Mouse (Mus musculus) ES-Bruce4 (cell line): ENCODE results near the gene Oaf. TPM values are rescaled to one million over a fixed set of nuclear protein-coding genes. Genes with fewer than 3 reads are reported as not detected.

Source experiments
- H3K27ac ChIP-seq: 2 replicates; pipeline ENCODE4 v1.5.1; 2012; ENCODE audit warnings: low read length, inconsistent platforms; ENCODE audit not compliant: insufficient read depth
- H3K27me3 ChIP-seq: 2 replicates; pipeline ENCODE4 v1.6.1; 2012; ENCODE audit warnings: mild to moderate bottlenecking, low read length, inconsistent platforms; ENCODE audit not compliant: control insufficient read depth, poor library complexity, insufficient read depth, severe bottlenecking
- H3K36me3 ChIP-seq: 2 replicates; pipeline ENCODE4 v1.6.1; 2012; ENCODE audit warnings: inconsistent platforms, mild to moderate bottlenecking, low read length, moderate library complexity; ENCODE audit not compliant: control insufficient read depth, poor library complexity, insufficient read depth, severe bottlenecking
- H3K4me1 ChIP-seq: one replicate; pipeline ENCODE4 v1.8.1; 2011; ENCODE audit warnings: low read length; ENCODE audit not compliant: control insufficient read depth, insufficient read depth
- H3K4me3 ChIP-seq: 2 replicates; pipeline ENCODE4 v1.5.1; 2011; ENCODE audit warnings: low read depth, mild to moderate bottlenecking, low read length
- H3K9ac ChIP-seq: 2 replicates; pipeline ENCODE4 v1.6.1; 2012; ENCODE audit warnings: low read depth, mild to moderate bottlenecking, inconsistent platforms; ENCODE audit not compliant: poor library complexity, severe bottlenecking
- H3K9me3 ChIP-seq: replicated peaks from 2 replicates; pipeline ENCODE4 v1.6.1; 2012; ENCODE audit warnings: mild to moderate bottlenecking, low read length, inconsistent platforms; ENCODE audit not compliant: control insufficient read depth, poor library complexity, insufficient read depth, severe bottlenecking
- CTCF ChIP-seq: IDR thresholded peaks from one replicate; pipeline ENCODE4 v1.8.1; 2011; ENCODE audit warnings: low read depth, low read length
- EP300 ChIP-seq: IDR thresholded peaks from 2 replicates; pipeline ENCODE4 v1.6.1; 2011; ENCODE audit warnings: low read depth, low read length; ENCODE audit not compliant: insufficient read depth
- POLR2A ChIP-seq: IDR thresholded peaks from one replicate; pipeline ENCODE4 v1.8.1; 2011; ENCODE audit warnings: low read length; ENCODE audit not compliant: insufficient read depth
- polyA plus RNA-seq: library from polyadenylated mRNA; stranded (reverse); fragments of >200 nt; gene quantifications from 2 replicates; pipeline ENCODE4 v1.2.4, GENCODE M21; 2011; ENCODE audit warnings: low read depth; ENCODE audit not compliant: missing spikeins, insufficient read depth, insufficient read length

The Oaf gene
- polyA plus RNA-seq, 1 experiment: 3.7 TPM

DNA sequence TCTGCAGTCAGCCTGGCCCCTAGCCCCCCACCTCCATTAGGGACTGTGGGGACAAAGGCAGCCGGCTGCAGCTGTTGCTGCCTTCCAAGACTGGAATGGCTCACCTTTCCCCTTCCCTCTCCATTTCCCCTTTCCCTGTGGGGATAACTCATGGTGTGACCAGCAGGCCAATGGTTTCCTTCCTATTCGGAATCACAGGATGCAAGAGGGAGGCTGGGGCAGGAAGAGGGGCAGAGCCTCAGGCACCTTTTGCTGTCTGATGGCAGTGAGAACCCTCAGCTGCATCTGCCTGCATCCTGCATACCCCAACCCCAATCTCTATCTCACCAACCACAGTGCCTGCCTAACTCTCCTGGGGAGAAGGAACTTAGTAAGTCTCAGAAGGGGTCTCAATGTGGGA lies 14.2 kb downstream of the Oaf start:
- Histone ChIP-seq H3K9ac (no peak overlapping the region), H3K27me3 (no peaks in the 10 kb centered on the region), H3K27ac (no peak overlapping the region), H3K4me1 (no peaks in the 10 kb centered on the region), H3K4me3 (no peak overlapping the region), H3K36me3 (no peaks in the 10 kb centered on the region), H3K9me3 (no peaks in the 10 kb centered on the region)
- TF ChIP-seq CTCF (no peak), EP300 (no peak), POLR2A (no peak)

DNA sequence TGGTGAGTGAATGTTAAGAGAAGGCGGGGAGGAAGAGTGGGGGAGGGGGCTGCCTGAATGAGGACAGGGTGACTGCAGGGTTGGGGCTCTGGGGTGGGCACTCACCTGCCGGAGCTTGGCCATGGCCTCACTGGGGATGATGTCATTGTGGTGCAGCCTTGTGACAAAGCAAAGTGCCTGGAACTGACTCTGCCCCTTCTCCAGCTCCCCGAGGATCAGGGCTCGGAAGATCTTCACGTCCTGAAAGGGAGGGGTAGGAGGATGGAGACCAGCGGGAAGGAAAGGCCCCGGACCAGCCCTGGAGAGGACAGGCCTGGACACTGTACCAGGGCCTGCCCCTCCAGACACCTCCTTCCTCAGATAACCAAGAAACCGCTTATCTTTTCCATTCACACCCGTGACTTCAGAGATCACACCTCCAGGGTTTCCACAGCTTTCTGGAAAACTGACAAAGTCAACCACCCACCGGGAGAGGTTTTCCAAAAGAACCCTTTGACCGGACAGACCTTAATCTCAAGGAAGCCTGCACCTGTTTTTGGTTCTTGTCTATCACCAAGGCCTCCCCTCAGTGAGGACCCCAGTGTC lies 14.8 kb downstream of the Oaf start:
- TF ChIP-seq EP300 (no peak), POLR2A (no peak), CTCF (no peak)
- Histone ChIP-seq H3K4me1 (no peaks in the 10 kb centered on the region), H3K4me3 (no peak overlapping the region), H3K9me3 (no peaks in the 10 kb centered on the region), H3K27me3 (no peaks in the 10 kb centered on the region), H3K36me3 (no peaks in the 10 kb centered on the region), H3K27ac (no peak overlapping the region), H3K9ac (no peak overlapping the region)

DNA sequence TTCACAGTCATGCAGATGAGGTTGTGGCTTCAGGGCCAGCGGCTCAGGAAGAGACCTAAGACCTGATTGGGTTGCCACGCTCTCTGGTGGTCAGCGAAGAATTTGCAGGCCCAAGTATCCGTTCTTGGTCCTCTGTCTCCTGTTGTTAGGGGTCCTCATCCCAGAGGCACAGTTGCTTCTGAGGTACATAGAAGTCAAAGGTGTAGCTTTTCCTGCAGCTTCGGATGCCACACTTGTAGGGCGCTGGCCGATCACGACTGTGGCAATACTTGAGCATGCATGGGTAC lies 17.3 kb downstream of the Oaf start:
- TF ChIP-seq CTCF (peak; percentile 72), EP300 (no peak)
- Histone ChIP-seq H3K9ac (no peak overlapping the region), H3K27ac (no peak overlapping the region), H3K9me3 (no peaks in the 10 kb centered on the region), H3K36me3 (no peaks in the 10 kb centered on the region), H3K4me1 (no peaks in the 10 kb centered on the region), H3K4me3 (peak overlapping the region; percentile 14; the same call in 1 of the 2 replicates), H3K27me3 (no peaks in the 10 kb centered on the region)

DNA sequence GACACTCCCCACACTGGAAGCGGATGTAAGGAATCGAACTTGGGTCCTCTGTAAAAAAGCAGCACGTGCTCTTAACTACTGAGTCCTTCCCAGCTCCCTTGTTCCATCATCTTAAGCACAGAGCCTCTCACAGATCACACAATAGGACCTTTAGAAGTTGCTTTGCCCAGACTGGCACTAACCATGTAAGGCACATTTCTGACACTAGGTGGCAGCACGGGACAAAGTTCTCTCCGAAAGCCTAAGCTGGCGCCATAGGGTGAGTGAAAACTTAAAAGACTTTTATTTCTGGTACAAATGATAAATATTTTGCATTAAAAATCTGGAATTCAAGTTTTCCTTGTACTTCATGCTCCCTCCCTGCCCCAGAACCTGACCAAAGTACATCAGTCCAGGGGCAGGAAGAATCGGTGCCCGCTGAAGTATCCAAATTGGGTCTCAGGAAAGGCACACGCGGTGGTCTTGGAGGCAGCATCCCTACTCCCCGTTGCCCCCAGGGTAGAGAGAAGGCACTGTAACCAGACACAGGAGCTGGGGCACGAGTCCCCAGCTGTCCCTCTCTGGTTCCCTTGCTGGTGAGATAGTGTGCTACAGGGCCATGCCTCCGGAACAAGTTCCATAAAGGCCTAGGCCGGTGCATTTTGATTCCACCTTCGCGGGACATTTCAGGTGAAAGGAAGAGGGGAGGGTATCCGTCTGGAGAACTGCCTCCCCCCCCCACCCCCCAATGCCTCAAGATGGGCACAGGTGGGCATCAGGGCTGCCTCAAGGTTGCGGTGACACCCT lies 17.9 kb downstream of the Oaf start:
- Histone ChIP-seq H3K27ac (no peak overlapping the region), H3K4me1 (no peaks in the 10 kb centered on the region), H3K4me3 (peak overlapping the region; percentile 14), H3K9ac (peak overlapping the region; percentile 11; the same call in 1 of the 2 replicates), H3K9me3 (no peaks in the 10 kb centered on the region), H3K36me3 (no peaks in the 10 kb centered on the region), H3K27me3 (no peaks in the 10 kb centered on the region)
- TF ChIP-seq EP300 (no peak), CTCF (peak; percentile 65), POLR2A (no peak)

DNA sequence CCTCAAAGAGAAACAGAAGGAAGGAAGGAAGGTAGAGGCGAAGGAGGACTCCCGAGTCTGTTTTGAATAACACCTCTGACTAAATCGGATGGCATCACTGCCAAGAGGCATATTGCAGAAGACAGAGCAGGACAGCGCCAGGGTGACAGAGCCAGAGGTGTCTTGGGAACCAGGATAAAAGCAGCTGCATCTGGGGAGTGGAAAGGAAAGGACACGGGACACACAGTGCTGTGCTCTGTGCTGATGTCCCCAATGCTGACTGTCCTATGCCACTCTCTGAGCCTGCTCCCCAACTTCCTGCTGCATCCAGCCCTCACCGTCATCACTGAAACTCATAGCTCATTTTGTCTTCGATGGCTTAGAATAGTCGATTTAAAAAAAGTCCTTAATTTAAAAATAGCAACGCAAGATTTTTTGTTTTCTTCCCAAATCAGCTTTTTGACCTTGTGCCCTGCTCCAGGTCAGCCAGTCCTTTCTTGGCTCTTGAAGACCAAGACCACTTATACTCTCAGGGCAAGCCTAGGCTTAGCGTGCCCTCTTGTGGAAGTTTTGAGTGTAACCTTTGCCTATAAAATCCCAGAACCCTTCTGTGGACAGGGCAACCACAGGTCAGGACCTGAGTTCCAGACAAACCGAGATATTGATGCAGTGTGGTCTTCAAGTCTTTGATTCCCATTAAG lies 28.8 kb downstream of the Oaf start:
- Histone ChIP-seq H3K4me3 (no peak overlapping the region), H3K27ac (peak overlapping the region; percentile 51; the same call in 1 of the 2 replicates), H3K9ac (no peak overlapping the region), H3K9me3 (no peaks in the 10 kb centered on the region), H3K36me3 (no peaks in the 10 kb centered on the region), H3K27me3 (no peaks in the 10 kb centered on the region), H3K4me1 (peaks cover 2% of the 10 kb centered on the region)
- peak; percentile 55 for TF ChIP-seq CTCF
- TF ChIP-seq EP300: no peak

DNA sequence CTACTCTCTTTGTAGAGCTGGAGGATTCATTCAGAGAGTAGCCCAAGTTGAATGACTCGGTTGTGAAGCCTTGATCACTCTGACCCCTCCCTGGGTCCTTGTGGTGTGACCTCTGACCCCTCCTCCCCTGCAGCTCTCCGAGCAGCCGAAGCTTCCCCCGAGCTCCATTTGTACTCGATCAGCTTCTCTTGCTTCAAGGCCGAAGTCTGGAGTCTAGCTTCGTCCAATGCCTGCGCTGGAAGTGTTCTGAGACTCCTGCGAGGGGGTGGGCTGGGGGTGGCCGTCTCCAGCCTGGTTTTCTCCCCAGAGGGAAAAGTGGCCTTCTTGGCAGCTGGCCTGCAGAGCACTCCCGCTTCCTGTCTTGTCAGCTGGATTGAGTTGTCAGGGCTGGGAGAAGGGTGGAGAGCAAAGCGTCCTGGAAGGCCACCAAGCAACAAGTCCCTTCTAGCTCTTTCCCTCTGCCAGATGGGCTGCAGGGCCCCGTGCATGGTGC lies 29.5 kb downstream of the Oaf start, which contains the start of gene Pou2f3:
Gene Pou2f3 (minus strand): TSS at position 180 of the 493 bp plus-strand sequence.
- H3K4me1 ChIP-seq: peaks cover 2% of the 10 kb centered on the region
- no peak within 1 kb of the TSS for H3K9ac ChIP-seq
- peak within 1 kb of the TSS; percentile 78 for H3K27ac ChIP-seq
- H3K4me3 ChIP-seq: peak within 1 kb of the TSS; percentile 10
- TF ChIP-seq EP300 (peak; percentile 86), POLR2A (no peak)
- H3K36me3 ChIP-seq: no peaks in the 10 kb centered on the region
- no peaks in the 10 kb centered on the region for H3K9me3 ChIP-seq
- no peaks in the 10 kb centered on the region for H3K27me3 ChIP-seq
